Mouse (Mus musculus) CH12.LX (cell line): ENCODE measurements around the gene Zbtb46.

ENCODE experiments used
- CHD1 ChIP-seq: IDR thresholded peaks from 2 replicates; pipeline ENCODE4 v1.6.1; 2012; ENCODE audit warnings: low read depth, low read length, improper control_type of control experiment, inconsistent platforms
- CTCF ChIP-seq, 2 experiments: IDR thresholded peaks in 1 of 2; conservative IDR thresholded peaks in 1 of 2; 2 replicates each; pipeline ENCODE4 v1.5.1; 2011 to 2012; ENCODE audit warnings: low read depth in 2 of 2, low read length in 2 of 2, improper control_type of control experiment in 1 of 2, inconsistent platforms in 1 of 2, mild to moderate bottlenecking in 1 of 2, moderate library complexity in 1 of 2
- HCFC1 ChIP-seq: IDR thresholded peaks from 2 replicates; pipeline ENCODE4 v1.6.1; 2012; ENCODE audit warnings: low read depth, mild to moderate bottlenecking, inconsistent platforms, low read length, improper control_type of control experiment
- MAFK ChIP-seq: IDR thresholded peaks from 2 replicates; pipeline ENCODE4 v1.6.1; 2011; ENCODE audit warnings: low read length, improper control_type of control experiment; ENCODE audit not compliant: insufficient replicate concordance
- POLR2A ChIP-seq: IDR thresholded peaks from 2 replicates; pipeline ENCODE4 v1.6.1; 2011; ENCODE audit warnings: low read depth, mild to moderate bottlenecking, improper control_type of control experiment, low read length
- RCOR1 ChIP-seq: conservative IDR thresholded peaks from 2 replicates; pipeline ENCODE4 v1.6.1; 2012; ENCODE audit warnings: low read depth, mild to moderate bottlenecking, inconsistent platforms, low read length, improper control_type of control experiment
- TCF12 ChIP-seq: IDR thresholded peaks from 2 replicates; pipeline ENCODE4 v1.6.1; 2014; ENCODE audit warnings: low read depth, mild to moderate bottlenecking, inconsistent platforms, low read length, improper control_type of control experiment
- ZKSCAN1 ChIP-seq: IDR thresholded peaks from 2 replicates; pipeline ENCODE4 v1.6.1; 2012; ENCODE audit warnings: low read depth, inconsistent platforms, low read length, improper control_type of control experiment, borderline replicate concordance

DNA sequence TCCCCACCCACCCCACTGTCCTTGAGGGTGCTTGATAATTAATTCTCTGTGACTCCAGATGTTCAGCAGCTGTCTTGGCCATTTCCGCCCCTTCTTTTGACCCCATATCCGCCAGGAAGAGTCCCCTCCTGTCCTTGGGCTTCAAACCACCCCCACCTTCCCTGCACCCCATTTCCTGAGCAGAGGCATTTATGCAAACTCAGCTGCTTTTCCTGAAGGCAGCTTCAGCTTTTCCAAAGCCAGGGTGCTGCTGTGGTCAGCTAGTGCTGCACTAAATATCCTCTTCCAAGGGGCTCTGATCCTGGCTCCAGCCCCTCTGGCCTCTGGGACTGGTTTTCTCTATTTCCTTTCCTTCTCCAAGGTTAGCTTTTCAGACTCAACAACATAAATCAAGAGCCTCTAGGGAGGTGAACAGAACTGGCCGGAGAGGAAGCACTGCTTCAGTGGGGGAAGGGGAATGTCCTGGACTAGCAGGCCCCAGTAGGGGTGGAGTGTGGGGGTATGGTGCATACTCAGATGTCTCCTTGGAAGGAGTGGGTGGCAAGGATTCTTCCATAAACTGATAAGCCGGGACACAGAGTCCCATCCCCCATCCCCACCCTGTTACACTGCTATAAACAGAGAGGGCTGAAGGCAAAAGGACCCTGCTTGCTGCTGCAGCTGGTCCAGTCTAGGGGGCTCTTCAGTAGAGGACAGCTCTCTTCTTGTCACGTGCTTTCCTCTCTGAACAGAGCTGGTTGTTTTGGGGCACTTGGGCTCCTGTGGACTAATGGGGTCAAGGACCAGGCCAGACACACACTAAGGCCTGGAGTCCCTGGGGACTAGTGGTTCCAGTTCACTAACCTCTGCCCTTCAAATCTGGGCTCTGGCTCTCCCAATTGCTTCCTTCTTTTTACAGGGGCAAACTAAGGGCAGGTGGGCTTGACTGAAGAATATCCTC lies 28.4 kb upstream of the Zbtb46 start:
- no peak for TF ChIP-seq ZKSCAN1
- no peak for TF ChIP-seq CHD1
- TF ChIP-seq TCF12: no peak
- TF ChIP-seq MAFK: peak; percentile 43; the same call in 1 of the 2 replicates
- no peak for TF ChIP-seq CTCF (conservative IDR thresholded peaks at IDR 0.05 in 1 of 2, IDR thresholded peaks at IDR 0.05 in 1 of 2; ENCODE audit: low read depth in 2 of 2, low read length in 2 of 2)
- no peak for TF ChIP-seq POLR2A
- TF ChIP-seq RCOR1: no peak
- TF ChIP-seq HCFC1: no peak
